Mouse (Mus musculus): Measurements from ENCODE around the gene Foxp1. TPM values are rescaled to one million over a fixed set of nuclear protein-coding genes. Genes with fewer than 3 reads are reported as not detected.
A peak's percentile ranks its signal among the peaks of the same experiment; 100 is the strongest.

The Foxp1 gene
- polyA plus RNA-seq, 1 experiment from 2014 or later = 39.3 TPM

- H3K27me3 ChIP-seq = no peaks in the 10 kb centered on the region
- ATAC-seq (peak; percentile 84), DNase-seq (ENCODE audit: low read depth, low spot score) (no peak)
- ChIA-PET CTCF (interaction anchor here (1.0 to 1.5 kb wide), 5 partner anchors 9 to 45 kb away, joined by 3 to 4 read pairs (median 3); no protein-coding TSS in a partner anchor), POLR2A (interaction anchor here (0.6 kb wide), 1 partner anchor 442 kb away, joined by 3 read pairs; no protein-coding TSS in a partner anchor)
- TF ChIP-seq CTCF (IDR thresholded peaks at IDR 0.05) = no peak
- in situ Hi-C loops (cut with MboI; ENCODE audit: low pct_unique_long_range_greater_than_20kb) = no loop called here
Observed at GRCm38 (mm10) chr6:99485217-99485883, 37.2 kb downstream of the Foxp1 start.

GRCm38 (mm10) chr6:99484884-99485216 is 37.7 kb downstream of the Foxp1 start:
- CTCF ChIA-PET = no interaction called here
- no peak for ATAC-seq
- no peaks in the 10 kb centered on the region for H3K27me3 ChIP-seq
- POLR2A ChIA-PET = no interaction called here
- no peak for DNase-seq (ENCODE audit: low read depth, low spot score)
- TF ChIP-seq CTCF (IDR thresholded peaks at IDR 0.05) = no peak
- in situ Hi-C loops (cut with MboI; ENCODE audit: low pct_unique_long_range_greater_than_20kb) = no loop called here

GRCm38 (mm10) chr6:99484197-99484725 is 38.3 kb downstream of the Foxp1 start:
- no peak for TF ChIP-seq CTCF (IDR thresholded peaks at IDR 0.05)
- in situ Hi-C loops (cut with MboI; ENCODE audit: low pct_unique_long_range_greater_than_20kb) = no loop called here
- no peaks in the 10 kb centered on the region for H3K27me3 ChIP-seq
- POLR2A ChIA-PET = no interaction called here
- DNase-seq (ENCODE audit: low read depth, low spot score) = no peak
- CTCF ChIA-PET = no interaction called here
- no peak for ATAC-seq

- DNase-seq (ENCODE audit: low read depth, low spot score) (no peak), ATAC-seq (no peak)
- H3K27me3 ChIP-seq = no peaks in the 10 kb centered on the region
- no peak for TF ChIP-seq CTCF (IDR thresholded peaks at IDR 0.05)
- POLR2A ChIA-PET = no interaction called here
- in situ Hi-C loops (cut with MboI; ENCODE audit: low pct_unique_long_range_greater_than_20kb) = no loop called here
- CTCF ChIA-PET = no interaction called here
Observed at GRCm38 (mm10) chr6:99483556-99483955, 39.0 kb downstream of the Foxp1 start.

GRCm38 (mm10) chr6:99481568-99481967 is 41.0 kb downstream of the Foxp1 start:
- ChIA-PET POLR2A (no interaction called here), CTCF (interaction anchor here (0.6 to 1.6 kb wide), 4 partner anchors 11 to 28 kb away, joined by 3 to 6 read pairs (median 4); no protein-coding TSS in a partner anchor)
- no peaks in the 10 kb centered on the region for H3K27me3 ChIP-seq
- in situ Hi-C loops (cut with MboI; ENCODE audit: low pct_unique_long_range_greater_than_20kb) = no loop called here
- DNase-seq (ENCODE audit: low read depth, low spot score) (no peak), ATAC-seq (no peak)
- no peak for TF ChIP-seq CTCF (IDR thresholded peaks at IDR 0.05)

GRCm38 (mm10) chr6:99478873-99479650 is 43.5 kb downstream of the Foxp1 start:
- ATAC-seq (no peak), DNase-seq (ENCODE audit: low read depth, low spot score) (no peak)
- no peak for TF ChIP-seq CTCF (IDR thresholded peaks at IDR 0.05)
- ChIA-PET POLR2A (interaction anchor here (0.5 to 0.7 kb wide), 2 partner anchors 252 to 644 kb away, joined by 3 to 5 read pairs; no protein-coding TSS in a partner anchor), CTCF (interaction anchor here (1.0 kb wide), 1 partner anchor 32 kb away, joined by 3 read pairs; no protein-coding TSS in a partner anchor)
- no peaks in the 10 kb centered on the region for H3K27me3 ChIP-seq
- in situ Hi-C loops (cut with MboI; ENCODE audit: low pct_unique_long_range_greater_than_20kb) = no loop called here

GRCm38 (mm10) chr6:99475040-99475439 is 47.5 kb downstream of the Foxp1 start:
- no peak for ATAC-seq
- ChIA-PET CTCF (no interaction called here), POLR2A (no interaction called here)
- no peaks in the 10 kb centered on the region for H3K27me3 ChIP-seq
- DNase-seq (ENCODE audit: low read depth, low spot score) = no peak
- in situ Hi-C loops (cut with MboI; ENCODE audit: low pct_unique_long_range_greater_than_20kb) = no loop called here
- no peak for TF ChIP-seq CTCF (IDR thresholded peaks at IDR 0.05)

- no peak for TF ChIP-seq CTCF (IDR thresholded peaks at IDR 0.05)
- DNase-seq (ENCODE audit: low read depth, low spot score) (no peak), ATAC-seq (peak; percentile 27)
- no peaks in the 10 kb centered on the region for H3K27me3 ChIP-seq
- CTCF ChIA-PET = interaction anchor here (1.4 kb wide), 1 partner anchor 10 kb away, joined by 4 read pairs; no protein-coding TSS in a partner anchor
- in situ Hi-C loops (cut with MboI; ENCODE audit: low pct_unique_long_range_greater_than_20kb) = no loop called here
- POLR2A ChIA-PET = no interaction called here
Observed at GRCm38 (mm10) chr6:99470906-99471305, 51.6 kb downstream of the Foxp1 start.

GRCm38 (mm10) chr6:99469134-99469834 is 53.2 kb downstream of the Foxp1 start:
- CTCF ChIA-PET = no interaction called here
- ATAC-seq (no peak), DNase-seq (ENCODE audit: low read depth, low spot score) (no peak)
- no peak for TF ChIP-seq CTCF (IDR thresholded peaks at IDR 0.05)
- no peaks in the 10 kb centered on the region for H3K27me3 ChIP-seq
- in situ Hi-C loops (cut with MboI; ENCODE audit: low pct_unique_long_range_greater_than_20kb) = loop anchor here (5.0 kb wide), 1 partner anchor 53 kb away; the partner anchor contains the start of gene Foxp1
- POLR2A ChIA-PET = no interaction called here

- ChIA-PET POLR2A (interaction anchor here (1.3 kb wide), 1 partner anchor 53 kb away, joined by 4 read pairs; no protein-coding TSS in a partner anchor), CTCF (interaction anchor here (1.3 to 1.8 kb wide), 3 partner anchors 8 to 28 kb away, joined by 4 to 6 read pairs (median 5); no protein-coding TSS in a partner anchor)
- ATAC-seq (peak; percentile 28), DNase-seq (ENCODE audit: low read depth, low spot score) (no peak)
- no peak for TF ChIP-seq CTCF (IDR thresholded peaks at IDR 0.05)
- H3K27me3 ChIP-seq = no peaks in the 10 kb centered on the region
- in situ Hi-C loops (cut with MboI; ENCODE audit: low pct_unique_long_range_greater_than_20kb) = loop anchor here (5.0 kb wide), 1 partner anchor 54 kb away; the partner anchor contains the start of gene Foxp1
Observed at GRCm38 (mm10) chr6:99467831-99468230, 54.7 kb downstream of the Foxp1 start.

Measured in Patski (cell line).